Mouse (Mus musculus) ES-Bruce4 (cell line): ENCODE results near the gene Acox2. TPM values are rescaled to one million over a fixed set of nuclear protein-coding genes. Genes with fewer than 3 reads are reported as not detected.
"Not testable (repeated sequence)": the region's sequence is repeated elsewhere in the genome, so short reads cannot be mapped to it uniquely, and the experiment has no call there.

Experiments
- H3K27ac ChIP-seq: 2 replicates; pipeline ENCODE4 v1.5.1; 2012; ENCODE audit warnings: low read length, inconsistent platforms; ENCODE audit not compliant: insufficient read depth
- H3K27me3 ChIP-seq: 2 replicates; pipeline ENCODE4 v1.6.1; 2012; ENCODE audit warnings: mild to moderate bottlenecking, low read length, inconsistent platforms; ENCODE audit not compliant: control insufficient read depth, poor library complexity, insufficient read depth, severe bottlenecking
- H3K36me3 ChIP-seq: 2 replicates; pipeline ENCODE4 v1.6.1; 2012; ENCODE audit warnings: inconsistent platforms, mild to moderate bottlenecking, low read length, moderate library complexity; ENCODE audit not compliant: control insufficient read depth, poor library complexity, insufficient read depth, severe bottlenecking
- H3K4me1 ChIP-seq: one replicate; pipeline ENCODE4 v1.8.1; 2011; ENCODE audit warnings: low read length; ENCODE audit not compliant: control insufficient read depth, insufficient read depth
- H3K4me3 ChIP-seq: 2 replicates; pipeline ENCODE4 v1.5.1; 2011; ENCODE audit warnings: low read depth, mild to moderate bottlenecking, low read length
- H3K9ac ChIP-seq: 2 replicates; pipeline ENCODE4 v1.6.1; 2012; ENCODE audit warnings: low read depth, mild to moderate bottlenecking, inconsistent platforms; ENCODE audit not compliant: poor library complexity, severe bottlenecking
- H3K9me3 ChIP-seq: replicated peaks from 2 replicates; pipeline ENCODE4 v1.6.1; 2012; ENCODE audit warnings: mild to moderate bottlenecking, low read length, inconsistent platforms; ENCODE audit not compliant: control insufficient read depth, poor library complexity, insufficient read depth, severe bottlenecking
- CTCF ChIP-seq: IDR thresholded peaks from one replicate; pipeline ENCODE4 v1.8.1; 2011; ENCODE audit warnings: low read depth, low read length
- EP300 ChIP-seq: IDR thresholded peaks from 2 replicates; pipeline ENCODE4 v1.6.1; 2011; ENCODE audit warnings: low read depth, low read length; ENCODE audit not compliant: insufficient read depth
- POLR2A ChIP-seq: IDR thresholded peaks from one replicate; pipeline ENCODE4 v1.8.1; 2011; ENCODE audit warnings: low read length; ENCODE audit not compliant: insufficient read depth
- polyA plus RNA-seq: library from polyadenylated mRNA; stranded (reverse); fragments of >200 nt; gene quantifications from 2 replicates; pipeline ENCODE4 v1.2.4, GENCODE M21; 2011; ENCODE audit warnings: low read depth; ENCODE audit not compliant: missing spikeins, insufficient read depth, insufficient read length

Gene Acox2
- polyA plus RNA-seq, 1 experiment = not detected

DNA sequence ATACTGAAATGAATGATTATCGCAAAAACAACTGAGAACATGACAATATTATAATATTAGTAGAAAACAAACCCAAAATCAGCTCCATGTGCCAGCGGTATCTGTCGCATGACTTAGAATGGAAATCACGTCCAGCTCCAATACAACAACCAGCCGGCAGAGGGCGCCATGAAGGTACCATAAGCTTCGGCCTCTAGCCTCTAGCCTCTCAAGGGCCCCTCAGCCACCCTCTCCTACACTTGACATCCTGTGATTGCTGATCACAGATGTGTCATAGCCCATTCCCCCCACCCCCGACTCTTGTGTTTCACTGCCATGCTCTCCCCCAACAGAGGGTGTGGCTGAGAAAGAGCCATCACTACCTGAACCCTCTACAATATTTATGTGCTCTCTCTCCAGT is 41.1 kb upstream of the Acox2 start:
- Histone ChIP-seq H3K4me3 (no peak overlapping the region), H3K36me3 (no peaks in the 10 kb centered on the region), H3K9me3 (no peaks in the 10 kb centered on the region), H3K9ac (no peak overlapping the region), H3K27ac (no peak overlapping the region), H3K4me1 (no peaks in the 10 kb centered on the region), H3K27me3 (no peaks in the 10 kb centered on the region)
- no peak for TF ChIP-seq EP300
- TF ChIP-seq CTCF = peak; percentile 76

DNA sequence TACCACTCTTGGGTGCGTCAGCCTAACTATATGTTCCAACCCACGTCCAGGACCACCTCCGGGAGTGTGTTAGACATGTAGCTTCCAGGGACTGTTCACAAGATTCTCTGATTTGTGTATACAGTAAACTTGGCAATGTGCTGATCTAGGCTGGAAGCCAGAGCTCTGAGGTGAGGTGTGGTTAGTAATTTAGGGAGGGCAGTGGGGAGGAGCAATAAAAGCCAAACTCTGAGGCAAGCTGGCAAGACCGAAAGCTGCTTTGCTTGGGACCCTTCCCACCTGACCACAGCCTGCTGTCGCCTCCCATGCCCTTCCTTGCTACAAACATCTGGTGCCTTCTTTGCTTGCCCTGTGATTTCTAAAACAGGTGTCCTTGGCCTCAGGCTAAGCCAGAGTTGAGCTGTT is 38.7 kb upstream of the Acox2 start:
- Histone ChIP-seq H3K9ac (no peak overlapping the region), H3K4me1 (no peaks in the 10 kb centered on the region), H3K4me3 (no peak overlapping the region), H3K27ac (no peak overlapping the region), H3K36me3 (no peaks in the 10 kb centered on the region), H3K27me3 (no peaks in the 10 kb centered on the region), H3K9me3 (no peaks in the 10 kb centered on the region)
- TF ChIP-seq POLR2A = no peak
- no peak for TF ChIP-seq CTCF
- TF ChIP-seq EP300 = no peak

DNA sequence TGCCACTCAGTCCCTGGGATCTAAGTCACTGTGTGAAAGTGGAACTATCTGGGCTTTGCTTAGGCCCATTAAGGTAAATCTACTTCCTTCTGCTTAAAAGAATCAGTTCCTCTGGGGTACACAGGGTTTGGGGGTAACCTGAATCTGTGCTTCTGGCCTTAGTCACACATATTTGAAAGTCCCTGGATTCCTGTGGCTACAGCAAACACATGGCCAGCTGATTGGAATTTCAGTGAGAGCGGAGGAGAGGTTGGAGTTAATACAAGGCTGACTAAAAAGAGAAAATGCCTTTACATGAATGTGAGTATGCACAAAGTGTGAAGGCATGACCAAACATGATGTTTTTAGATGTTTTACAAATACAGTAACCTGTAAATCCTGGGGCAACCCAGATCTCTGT is 35.1 kb upstream of the Acox2 start:
- TF ChIP-seq EP300 (no peak), POLR2A (no peak), CTCF (no peak)
- Histone ChIP-seq H3K9me3 (peaks cover 11% of the 10 kb centered on the region), H3K27ac (no peak overlapping the region)

DNA sequence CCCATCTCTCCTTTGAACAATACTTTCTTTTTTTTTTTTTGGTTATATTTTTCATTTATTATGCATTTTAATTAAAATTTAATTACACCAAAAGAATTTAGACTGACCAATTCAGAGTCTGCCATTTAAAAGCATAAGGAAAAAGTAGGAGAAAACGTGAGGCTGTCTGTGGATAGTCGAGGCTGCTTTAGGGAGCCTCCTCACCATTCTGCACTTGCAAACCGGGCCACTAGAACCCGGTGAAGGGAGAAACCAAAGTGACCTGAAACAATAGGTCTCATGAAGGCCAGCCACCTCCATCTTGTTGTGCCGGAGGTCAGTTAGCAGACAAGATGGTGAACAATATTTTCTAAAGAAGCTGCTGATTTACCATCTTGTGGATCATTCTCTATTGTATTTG is 27.4 kb upstream of the Acox2 start:
- peaks cover 24% of the 10 kb centered on the region for H3K9me3 ChIP-seq
- H3K27me3 ChIP-seq, H3K27ac ChIP-seq, H3K4me1 ChIP-seq, H3K9ac ChIP-seq, H3K36me3 ChIP-seq, H3K4me3 ChIP-seq: not testable (repeated sequence)

More for the DNA sequence above, 35.1 kb upstream of the Acox2 start:
- Histone ChIP-seq H3K9ac (no peak overlapping the region), H3K27me3 (no peaks in the 10 kb centered on the region), H3K36me3 (no peaks in the 10 kb centered on the region), H3K4me3 (no peak overlapping the region), H3K4me1 (no peaks in the 10 kb centered on the region)

DNA sequence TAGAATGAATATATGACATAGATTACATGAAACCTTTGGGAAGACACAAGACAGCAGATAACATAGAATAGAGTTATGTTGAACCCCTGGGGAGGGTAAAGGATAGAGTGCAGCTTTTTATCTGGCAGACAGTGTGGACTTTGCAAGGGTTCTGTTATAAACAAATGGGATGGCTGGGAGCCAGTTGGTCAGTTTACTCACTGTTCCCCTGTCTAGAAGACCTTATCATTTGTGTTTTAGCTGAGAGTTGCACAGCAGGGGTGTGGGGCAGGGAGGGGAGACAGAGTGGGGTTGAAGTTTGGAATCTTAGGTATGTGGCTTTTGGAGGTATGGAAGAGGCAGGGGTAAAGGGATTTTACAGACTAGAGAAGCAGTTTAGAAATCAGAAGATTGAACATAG is 24.6 kb upstream of the Acox2 start:
- TF ChIP-seq CTCF = no peak
- no peak for TF ChIP-seq POLR2A
- TF ChIP-seq EP300 = no peak
- no peaks in the 10 kb centered on the region for H3K36me3 ChIP-seq
- no peaks in the 10 kb centered on the region for H3K27me3 ChIP-seq
- H3K27ac ChIP-seq = no peak overlapping the region
- peaks cover 25% of the 10 kb centered on the region for H3K9me3 ChIP-seq
- no peak overlapping the region for H3K4me3 ChIP-seq
- H3K4me1 ChIP-seq = no peaks in the 10 kb centered on the region
- no peak overlapping the region for H3K9ac ChIP-seq

DNA sequence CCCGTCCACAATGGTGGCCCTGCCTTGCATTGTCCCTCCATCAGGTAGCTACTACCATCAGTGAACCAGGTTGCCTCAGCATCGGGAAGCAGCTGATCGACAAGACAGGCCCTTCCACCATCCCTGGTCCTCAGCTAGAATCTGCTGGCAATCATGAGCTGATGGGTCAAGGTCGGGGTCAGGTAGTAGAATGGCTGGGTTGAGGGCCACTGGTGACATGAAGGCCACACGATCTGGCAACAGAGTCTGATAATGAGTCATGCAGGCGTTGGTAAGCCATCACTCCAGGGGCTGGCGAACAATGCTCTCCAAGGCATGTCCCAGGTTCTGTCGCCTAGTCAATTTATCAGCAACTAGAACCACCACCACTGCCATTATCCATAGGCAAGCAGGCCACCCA is 12.1 kb upstream of the Acox2 start:
- H3K27ac ChIP-seq, H3K4me1 ChIP-seq, H3K4me3 ChIP-seq, H3K36me3 ChIP-seq, H3K27me3 ChIP-seq, H3K9me3 ChIP-seq, H3K9ac ChIP-seq: not testable (repeated sequence)

DNA sequence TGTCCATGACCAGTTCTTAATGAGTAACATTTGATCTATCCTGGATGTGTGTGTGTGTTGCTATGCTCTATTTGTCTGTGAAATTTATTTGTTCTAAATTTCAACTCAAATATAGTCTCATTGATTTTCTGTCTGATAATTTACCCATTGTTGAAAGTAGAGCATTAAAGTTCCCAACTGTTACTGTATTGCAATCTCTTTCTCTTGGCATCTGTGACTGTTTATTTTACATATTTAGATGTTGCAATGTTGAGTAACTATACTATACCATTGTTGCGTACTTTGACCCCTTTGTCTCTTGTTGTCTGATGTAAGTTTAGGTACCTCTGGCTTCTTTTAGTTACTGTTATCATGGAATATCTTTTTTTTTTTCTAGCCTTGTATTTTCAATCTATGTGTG is 5.2 kb upstream of the Acox2 start:
- no peaks in the 10 kb centered on the region for H3K36me3 ChIP-seq
- TF ChIP-seq CTCF = no peak
- TF ChIP-seq POLR2A = no peak
- TF ChIP-seq EP300 = no peak
- H3K27ac ChIP-seq = no peak overlapping the region
- no peaks in the 10 kb centered on the region for H3K27me3 ChIP-seq
- H3K4me1 ChIP-seq = no peaks in the 10 kb centered on the region
- peaks cover 4% of the 10 kb centered on the region; the same call in 1 of the 2 replicates for H3K9me3 ChIP-seq
- no peak overlapping the region for H3K9ac ChIP-seq
- no peak overlapping the region for H3K4me3 ChIP-seq
